Mouse (Mus musculus) liver, postnatal 0 days (tissue): ENCODE data around the gene Zdhhc3.

ENCODE experiments used
- CTCF ChIP-seq: sonication (generic); IDR thresholded peaks from 2 replicates; pipeline ENCODE4 v1.5.1; 2016; ENCODE audit warnings: antibody characterized with exemption, low read depth
- EP300 ChIP-seq: IDR thresholded peaks from 2 replicates; pipeline ENCODE4 v1.6.1; 2016; ENCODE audit warnings: antibody characterized with exemption, low read depth, mild to moderate bottlenecking

DNA sequence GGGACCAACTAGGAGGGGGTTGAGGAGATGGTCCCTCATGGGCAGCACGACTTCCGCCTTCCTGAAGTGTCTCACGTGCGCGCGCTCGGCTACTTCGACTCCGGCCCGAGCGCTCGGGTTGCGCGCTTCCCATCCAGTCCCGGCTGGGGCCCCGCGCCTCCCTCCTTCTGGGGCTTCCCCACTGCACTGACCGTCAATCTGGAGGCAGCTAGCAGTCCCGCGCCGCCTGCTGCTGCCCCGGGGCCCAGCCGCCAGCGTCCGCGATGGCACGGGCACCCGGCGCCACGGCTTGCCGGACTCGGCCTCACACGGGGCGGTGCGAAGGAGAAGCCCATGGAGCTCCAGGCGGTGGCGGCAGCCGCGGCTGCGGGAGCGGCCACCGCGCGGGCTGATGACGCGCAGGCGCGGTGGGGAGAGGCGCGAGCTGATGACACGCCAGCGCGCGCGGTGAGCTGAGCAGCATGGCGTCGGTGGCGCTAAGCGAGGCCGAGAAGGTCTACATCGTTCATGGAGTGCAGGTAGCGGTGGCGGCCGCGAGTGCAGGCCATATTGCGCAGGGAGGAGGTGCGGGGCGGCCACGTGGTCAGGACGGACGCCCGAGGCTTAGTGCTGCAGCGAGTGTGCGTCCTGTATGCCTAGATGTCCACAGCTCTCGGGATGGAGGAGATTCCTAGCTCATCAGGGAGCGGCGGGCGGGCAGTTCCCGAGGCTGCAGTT lies at the start of gene Zdhhc3, which contains the start of gene Exosc7:
- TF ChIP-seq CTCF (no peak), EP300 (no peak)
